Mouse (Mus musculus): ENCODE results near the gene Ppp1r3c. TPM values are rescaled to one million over a fixed set of nuclear protein-coding genes. Genes with fewer than 3 reads are reported as not detected.
A peak's percentile ranks its signal among the peaks of the same experiment; 100 is the strongest.

Gene Ppp1r3c
- total and polyA plus RNA-seq, 3 experiments, result 49.7 to 152 (median 90.4) TPM

DNA sequence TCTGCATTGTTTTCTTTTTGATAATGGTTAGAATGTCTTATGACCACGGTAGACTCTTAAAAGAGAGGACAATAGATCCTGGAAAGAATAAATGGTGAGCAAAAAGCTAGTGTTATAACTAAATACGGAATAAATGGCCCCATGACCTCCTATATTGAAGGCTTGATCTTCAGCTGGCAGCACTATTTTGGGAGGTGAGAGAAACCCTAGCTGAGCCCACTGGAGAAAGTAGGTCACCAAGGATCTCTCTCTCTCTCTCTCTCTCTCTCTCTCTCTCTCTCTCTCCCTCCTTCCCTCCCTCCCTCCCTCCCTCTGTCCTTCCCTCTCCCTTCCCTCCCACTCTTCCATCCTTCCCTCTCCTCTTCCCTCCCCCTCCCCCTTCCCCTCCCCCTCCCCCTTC is 42.9 kb downstream of the Ppp1r3c start:
- Histone ChIP-seq H3K9ac (ENCODE audit: low read depth, low read length) (no peak overlapping the region), H3K27ac (peak overlapping the region; percentile 49), H3K36me3 (ENCODE audit: control insufficient read depth, insufficient read depth, low read length) (peaks cover 9% of the 10 kb centered on the region), H3K79me2 (replicated peaks; ENCODE audit: control insufficient read depth, insufficient read depth, low read length) (no peaks in the 10 kb centered on the region), H3K4me1 (ENCODE audit: control insufficient read depth, insufficient read depth, low read length) (peaks cover 24% of the 10 kb centered on the region), H3K27me3 (ENCODE audit: control insufficient read depth, insufficient read depth, low read length) (no peaks in the 10 kb centered on the region), H3K4me3 (no peak overlapping the region)
- TF ChIP-seq EP300 (IDR thresholded peaks at IDR 0.05; ENCODE audit: insufficient read depth, low read depth, low read length) (no peak), CTCF (IDR thresholded peaks at IDR 0.05) (no peak), POLR2A (IDR thresholded peaks at IDR 0.05; ENCODE audit: insufficient read depth, low read depth, low read length) (no peak)
- DNase-seq, result no peak
- 49% methylated on average over 2 of the region's 2 CpGs for WGBS
- intact Hi-C loops (cut with DNase I), result no loop called here

DNA sequence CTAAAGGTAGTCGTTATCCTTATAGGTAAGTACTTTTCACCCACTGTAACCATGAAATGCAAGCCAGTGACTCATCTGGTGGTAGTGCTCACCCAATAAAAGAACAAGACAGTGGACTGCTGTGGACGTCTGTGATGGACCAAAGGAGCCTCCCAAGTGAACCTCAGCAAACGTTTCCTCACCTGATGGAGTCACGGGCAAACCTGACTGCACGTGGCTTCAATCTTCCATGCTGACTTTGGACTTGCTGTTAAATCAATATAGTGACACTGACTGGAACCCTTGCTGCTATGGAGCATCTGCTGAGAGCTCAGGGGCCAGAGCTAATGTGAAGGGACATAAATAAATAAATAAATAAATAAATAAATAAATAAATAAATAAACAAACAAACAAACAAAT is 44.5 kb downstream of the Ppp1r3c start:
- Histone ChIP-seq H3K36me3 (ENCODE audit: control insufficient read depth, insufficient read depth, low read length) (peaks cover 7% of the 10 kb centered on the region; the same call in 1 of the 2 replicates), H3K79me2 (replicated peaks; ENCODE audit: control insufficient read depth, insufficient read depth, low read length) (no peaks in the 10 kb centered on the region), H3K27me3 (ENCODE audit: control insufficient read depth, insufficient read depth, low read length) (no peaks in the 10 kb centered on the region), H3K4me1 (ENCODE audit: control insufficient read depth, insufficient read depth, low read length) (peaks cover 22% of the 10 kb centered on the region), H3K9ac (ENCODE audit: low read depth, low read length) (no peak overlapping the region), H3K4me3 (no peak overlapping the region), H3K27ac (no peak overlapping the region)
- 92% methylated on average over 5 of the region's 5 CpGs for WGBS
- TF ChIP-seq CTCF (IDR thresholded peaks at IDR 0.05) (no peak), EP300 (IDR thresholded peaks at IDR 0.05; ENCODE audit: insufficient read depth, low read depth, low read length) (no peak), POLR2A (IDR thresholded peaks at IDR 0.05; ENCODE audit: insufficient read depth, low read depth, low read length) (no peak)
- DNase-seq, result peak in 1 of 2 experiments; percentile 10
- intact Hi-C loops (cut with DNase I), result no loop called here

DNA sequence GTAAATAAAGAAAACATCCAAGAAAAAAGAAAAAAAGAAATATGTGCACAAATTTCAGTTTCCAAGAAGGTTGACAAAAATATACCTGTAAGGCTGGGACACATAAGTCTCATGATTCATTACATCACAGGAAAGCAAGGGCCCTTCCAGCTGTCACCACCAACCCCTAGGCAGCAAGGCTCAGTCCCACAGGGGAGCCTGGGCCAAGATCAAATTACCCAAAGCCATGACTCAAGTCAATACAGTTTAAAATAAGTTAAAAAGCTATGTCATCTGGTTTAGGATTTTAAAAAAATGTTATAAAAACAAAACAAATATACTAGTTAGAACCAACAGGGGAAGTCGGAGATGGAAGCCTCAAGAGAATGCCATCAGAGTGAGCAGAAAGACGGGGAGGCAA is 45.2 kb downstream of the Ppp1r3c start:
- Histone ChIP-seq H3K4me3 (no peak overlapping the region), H3K79me2 (replicated peaks; ENCODE audit: control insufficient read depth, insufficient read depth, low read length) (no peaks in the 10 kb centered on the region), H3K27ac (no peak overlapping the region), H3K9ac (ENCODE audit: low read depth, low read length) (no peak overlapping the region), H3K36me3 (ENCODE audit: control insufficient read depth, insufficient read depth, low read length) (peaks cover 7% of the 10 kb centered on the region; the same call in 1 of the 2 replicates), H3K4me1 (ENCODE audit: control insufficient read depth, insufficient read depth, low read length) (peaks cover 19% of the 10 kb centered on the region), H3K27me3 (ENCODE audit: control insufficient read depth, insufficient read depth, low read length) (no peaks in the 10 kb centered on the region)
- intact Hi-C loops (cut with DNase I), result no loop called here
- DNase-seq, result peak in 1 of 2 experiments; percentile 7
- TF ChIP-seq EP300 (IDR thresholded peaks at IDR 0.05; ENCODE audit: insufficient read depth, low read depth, low read length) (no peak), POLR2A (IDR thresholded peaks at IDR 0.05; ENCODE audit: insufficient read depth, low read depth, low read length) (no peak)
- WGBS, result 81% methylated on average over 2 of the region's 2 CpGs

DNA sequence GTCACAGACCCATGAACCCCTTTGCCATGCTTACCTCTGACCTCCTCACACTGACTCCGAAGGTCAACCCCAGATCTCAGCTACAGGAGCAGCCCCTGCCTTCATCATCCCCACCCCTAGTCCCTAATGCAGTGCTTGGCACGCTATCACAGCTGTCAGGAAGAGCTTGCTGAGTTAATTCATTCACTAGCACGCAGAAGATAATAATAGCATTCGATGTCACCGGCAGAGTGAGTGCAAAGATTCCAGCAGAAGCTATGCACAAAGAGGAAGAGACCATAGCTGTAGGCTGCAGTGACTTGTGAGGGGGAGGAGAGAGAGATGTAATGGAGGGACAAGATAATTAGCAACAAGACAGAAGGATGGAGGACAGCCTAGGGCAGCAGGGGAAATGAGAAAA is 47.2 kb downstream of the Ppp1r3c start:
- Histone ChIP-seq H3K4me3 (no peak overlapping the region), H3K27me3 (ENCODE audit: control insufficient read depth, insufficient read depth, low read length) (no peaks in the 10 kb centered on the region), H3K27ac (peak overlapping the region; percentile 81), H3K36me3 (ENCODE audit: control insufficient read depth, insufficient read depth, low read length) (peaks cover 7% of the 10 kb centered on the region; the same call in 1 of the 2 replicates), H3K9ac (ENCODE audit: low read depth, low read length) (peak overlapping the region; percentile 31; the same call in 1 of the 2 replicates), H3K79me2 (replicated peaks; ENCODE audit: control insufficient read depth, insufficient read depth, low read length) (no peaks in the 10 kb centered on the region), H3K4me1 (ENCODE audit: control insufficient read depth, insufficient read depth, low read length) (peaks cover 19% of the 10 kb centered on the region)
- intact Hi-C loops (cut with DNase I), result loop anchor here (2.0 kb wide), 1 partner anchor 48 kb away; the partner anchor contains the start of gene Ppp1r3c
- DNase-seq, result peak; percentile 53 to 59
- WGBS, result 5% methylated on average over 5 of the region's 5 CpGs
- no peak for TF ChIP-seq EP300 (IDR thresholded peaks at IDR 0.05; ENCODE audit: insufficient read depth, low read depth, low read length)
- TF ChIP-seq CTCF (IDR thresholded peaks at IDR 0.05), result no peak
- no peak for TF ChIP-seq POLR2A (IDR thresholded peaks at IDR 0.05; ENCODE audit: insufficient read depth, low read depth, low read length)

DNA sequence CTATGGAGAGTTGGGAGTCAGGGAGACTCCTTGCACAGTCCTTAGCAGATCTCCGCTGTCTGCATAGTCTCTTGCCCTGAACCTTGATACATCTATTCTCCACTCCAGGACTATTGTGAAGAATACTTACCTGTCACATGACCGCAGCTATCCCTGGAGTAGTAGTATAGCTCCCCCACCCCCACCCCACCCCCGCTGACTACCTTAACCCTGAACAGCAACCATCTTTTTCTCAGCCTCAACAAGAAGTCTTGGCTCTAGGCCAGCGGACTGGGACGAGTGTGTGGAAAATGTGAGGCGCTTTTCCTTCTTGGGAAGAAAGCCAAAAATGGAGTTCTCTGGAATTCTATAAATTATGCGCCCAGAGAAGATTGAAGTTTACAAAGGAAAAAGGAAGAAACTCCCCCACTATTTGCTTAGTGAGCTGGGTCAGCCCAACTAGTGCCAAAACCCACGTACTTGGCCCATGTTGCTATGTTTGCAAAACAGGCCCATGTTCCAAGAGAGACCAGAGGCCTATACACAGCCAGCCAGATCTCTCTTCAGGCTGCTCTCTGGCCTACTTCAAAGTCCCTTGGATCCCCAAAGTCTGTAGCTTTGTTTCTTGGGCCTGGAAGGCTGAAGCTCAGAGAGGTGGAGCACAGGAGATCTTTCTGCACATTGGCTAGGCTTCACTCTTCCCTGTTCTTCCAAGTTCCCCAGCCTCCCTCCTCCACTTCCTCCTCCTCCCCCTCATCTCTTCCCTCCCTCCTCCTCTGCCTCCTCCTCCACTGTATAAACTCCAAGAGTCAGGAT is 48.4 kb downstream of the Ppp1r3c start:
- H3K27ac ChIP-seq, result peak overlapping the region; percentile 81
- DNase-seq, result peak; percentile 77 to 87
- WGBS, result 22% methylated on average over 8 of the region's 8 CpGs
- intact Hi-C loops (cut with DNase I), result loop anchor here (2.0 kb wide), 1 partner anchor 49 kb away; the partner anchor contains the start of gene Ppp1r3c
- H3K4me3 ChIP-seq, result no peak overlapping the region
- TF ChIP-seq EP300 (IDR thresholded peaks at IDR 0.05; ENCODE audit: insufficient read depth, low read depth, low read length) (peak; percentile 52; the same call in 1 of the 2 replicates), POLR2A (IDR thresholded peaks at IDR 0.05; ENCODE audit: insufficient read depth, low read depth, low read length) (peak; percentile 22; the same call in 1 of the 2 replicates), CTCF (IDR thresholded peaks at IDR 0.05) (no peak)
- no peaks in the 10 kb centered on the region for H3K27me3 ChIP-seq (ENCODE audit: control insufficient read depth, insufficient read depth, low read length)
- peaks cover 20% of the 10 kb centered on the region for H3K4me1 ChIP-seq (ENCODE audit: control insufficient read depth, insufficient read depth, low read length)
- no peaks in the 10 kb centered on the region for H3K79me2 ChIP-seq (replicated peaks; ENCODE audit: control insufficient read depth, insufficient read depth, low read length)
- H3K36me3 ChIP-seq (ENCODE audit: control insufficient read depth, insufficient read depth, low read length), result peaks cover 10% of the 10 kb centered on the region; the same call in 1 of the 2 replicates
- 0 out of 2 replicates have a peak overlapping the region, but pooled peaks have one; percentile 9 for H3K9ac ChIP-seq (ENCODE audit: low read depth, low read length)

DNA sequence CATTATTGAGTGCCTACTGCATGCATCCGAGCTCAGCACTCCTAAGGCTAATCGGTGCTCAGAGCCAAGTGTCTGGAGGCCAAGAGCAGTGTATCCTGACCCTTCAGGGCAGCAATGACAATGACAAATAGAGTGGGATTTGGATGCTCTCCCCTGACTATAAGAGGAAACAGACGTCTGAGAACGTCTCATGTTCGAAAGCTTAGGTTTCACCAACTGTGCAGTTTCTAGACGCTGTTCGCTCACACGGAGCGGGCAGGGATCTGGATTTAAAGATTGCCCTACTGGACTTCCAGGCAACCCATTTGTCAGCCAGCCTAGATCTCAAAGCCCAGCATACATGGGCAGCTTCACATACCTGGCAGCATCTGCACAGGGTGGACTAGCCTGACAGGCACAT is 49.4 kb downstream of the Ppp1r3c start:
- 75% methylated on average over 9 of the region's 9 CpGs for WGBS
- intact Hi-C loops (cut with DNase I), result no loop called here
- Histone ChIP-seq H3K36me3 (ENCODE audit: control insufficient read depth, insufficient read depth, low read length) (peaks cover 11% of the 10 kb centered on the region; the same call in 1 of the 2 replicates), H3K27me3 (ENCODE audit: control insufficient read depth, insufficient read depth, low read length) (no peaks in the 10 kb centered on the region), H3K4me3 (no peak overlapping the region), H3K9ac (ENCODE audit: low read depth, low read length) (no peak overlapping the region), H3K4me1 (ENCODE audit: control insufficient read depth, insufficient read depth, low read length) (peaks cover 20% of the 10 kb centered on the region), H3K79me2 (replicated peaks; ENCODE audit: control insufficient read depth, insufficient read depth, low read length) (no peaks in the 10 kb centered on the region), H3K27ac (peak overlapping the region; percentile 81)
- DNase-seq, result no peak
- no peak for TF ChIP-seq POLR2A (IDR thresholded peaks at IDR 0.05; ENCODE audit: insufficient read depth, low read depth, low read length)
- no peak for TF ChIP-seq CTCF (IDR thresholded peaks at IDR 0.05)
- TF ChIP-seq EP300 (IDR thresholded peaks at IDR 0.05; ENCODE audit: insufficient read depth, low read depth, low read length), result no peak

Data from heart, adult 2 months (tissue).